Mouse (Mus musculus): ENCODE measurements around the gene Atxn1.

Atxn1 gene

DNA sequence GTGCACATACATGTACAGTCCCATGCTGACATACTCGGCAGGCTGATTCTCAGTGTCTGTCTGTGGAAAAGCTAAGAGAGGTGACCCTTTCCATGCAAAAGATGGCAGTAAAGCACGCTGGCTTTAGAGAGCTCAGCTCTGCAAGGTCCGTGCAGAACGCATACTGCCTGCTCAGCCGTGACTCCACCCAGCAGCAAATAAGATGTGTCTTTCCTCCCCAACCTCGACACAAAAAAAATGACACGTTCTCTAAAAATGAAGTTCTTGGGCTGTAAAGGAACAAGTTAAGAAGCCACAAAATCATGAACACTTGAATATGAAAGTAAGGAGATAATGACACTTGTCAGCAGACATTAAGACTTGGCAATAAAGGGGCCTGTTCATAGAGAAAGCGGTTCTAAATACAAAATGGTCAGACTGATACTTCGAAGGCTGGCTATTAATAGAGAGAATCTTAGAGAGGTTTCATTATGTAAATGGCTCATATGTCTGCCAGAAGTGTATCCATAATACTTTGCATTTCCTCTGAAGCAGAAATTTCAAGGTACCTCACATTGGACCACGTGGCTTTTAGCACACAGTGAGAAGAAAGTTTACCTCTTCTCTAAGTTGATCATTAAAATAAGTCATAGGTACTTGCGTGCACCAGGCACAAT, 132.0 kb downstream of the Atxn1 start:
- no peak for DNase-seq (ENCODE audit: extremely low read depth, low read depth, low spot score)

DNA sequence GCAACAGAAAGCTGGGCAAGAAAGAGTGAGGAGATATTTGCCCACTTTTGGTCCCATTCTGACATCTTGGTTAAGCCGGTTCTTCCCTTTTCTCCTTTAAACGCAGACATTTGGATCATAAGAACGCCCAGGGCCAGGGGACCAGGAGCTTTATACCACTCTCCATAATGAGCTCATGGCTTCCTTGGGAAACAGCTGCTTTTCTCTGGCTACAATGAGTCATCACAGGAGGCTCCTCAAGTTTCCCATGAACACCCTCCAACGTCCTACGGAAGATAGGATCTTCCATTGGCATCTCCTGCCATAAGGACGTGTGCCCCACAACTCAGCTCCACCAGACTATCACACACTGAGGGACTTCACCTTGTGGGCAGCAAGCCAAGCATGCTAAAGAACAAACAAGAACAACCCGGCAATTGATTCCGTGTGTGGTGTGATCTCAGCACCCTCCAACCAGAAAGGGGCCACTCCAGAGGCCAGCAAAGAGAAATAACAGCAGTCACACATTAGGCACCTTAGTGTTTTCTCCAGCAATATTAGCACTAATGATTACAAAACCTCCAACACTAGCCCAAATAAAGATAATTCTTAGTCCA, 135.4 kb downstream of the Atxn1 start:
- no peak for DNase-seq (ENCODE audit: extremely low read depth, low read depth, low spot score)

DNA sequence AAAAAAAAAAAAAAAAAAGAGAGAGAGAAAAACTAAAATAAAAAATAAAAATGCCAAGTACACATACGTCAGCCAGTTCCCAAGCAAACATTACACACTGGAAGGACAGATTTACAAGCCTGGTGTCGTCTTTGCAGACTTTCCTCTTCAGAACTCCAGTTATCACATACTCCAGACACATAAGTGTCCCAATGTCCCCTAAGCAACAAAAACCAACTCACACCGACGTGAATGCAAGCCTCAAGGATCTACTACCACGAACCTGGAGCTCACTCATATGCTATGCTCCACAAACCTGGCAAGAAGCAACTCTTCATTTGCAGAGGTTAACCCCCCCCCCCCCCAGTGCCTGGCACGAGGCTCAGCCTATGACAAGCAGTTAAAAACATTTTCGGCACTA, 136.8 kb downstream of the Atxn1 start:
- DNase-seq (ENCODE audit: extremely low read depth, low read depth, low spot score), result no peak

DNA sequence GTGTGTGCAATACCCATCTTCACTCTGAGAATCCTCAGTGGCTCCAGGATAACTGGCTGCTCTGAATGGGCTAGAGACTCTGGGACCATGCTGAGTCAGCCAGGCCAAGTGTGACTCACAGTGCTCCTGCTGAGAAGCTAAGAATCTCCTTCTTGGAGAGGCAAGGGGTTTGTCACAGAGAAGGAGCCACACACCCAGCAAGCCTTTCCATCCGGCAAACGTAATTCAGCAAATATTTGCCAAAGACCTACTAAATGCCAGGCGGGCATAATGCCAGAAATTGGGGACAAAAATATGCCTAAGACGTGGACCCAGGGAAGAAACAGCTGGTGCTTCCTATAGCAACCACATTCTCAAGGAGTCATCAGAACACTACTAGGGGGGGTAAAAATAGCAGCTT, 137.2 kb downstream of the Atxn1 start:
- no peak for DNase-seq (ENCODE audit: extremely low read depth, low read depth, low spot score)

DNA sequence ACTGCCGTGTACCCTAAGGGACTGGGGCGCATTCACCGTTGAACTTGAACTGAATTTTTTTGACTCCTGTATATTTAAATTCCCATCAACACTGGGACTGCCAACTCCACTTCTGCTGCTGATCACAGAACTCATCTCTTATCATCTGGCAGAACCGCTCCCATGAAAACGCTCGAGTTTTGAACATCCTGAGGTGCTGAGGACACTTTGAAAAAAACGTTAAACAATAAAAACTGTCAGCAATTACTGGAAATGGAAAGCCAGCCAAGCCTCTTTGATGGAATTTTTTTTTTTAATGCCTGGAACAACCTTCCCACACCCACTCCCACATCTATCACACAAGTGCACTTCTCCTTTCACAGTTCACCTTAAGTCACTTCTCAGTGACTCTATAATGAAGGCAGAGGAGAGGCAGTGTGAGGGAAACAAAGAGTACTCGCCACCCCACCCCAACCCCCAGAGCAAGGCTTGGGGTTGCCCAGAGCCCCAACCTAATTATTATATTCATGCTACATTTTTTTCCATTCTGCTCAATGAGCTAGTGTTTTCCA, 137.7 kb downstream of the Atxn1 start:
- DNase-seq (ENCODE audit: extremely low read depth, low read depth, low spot score), result no peak

DNA sequence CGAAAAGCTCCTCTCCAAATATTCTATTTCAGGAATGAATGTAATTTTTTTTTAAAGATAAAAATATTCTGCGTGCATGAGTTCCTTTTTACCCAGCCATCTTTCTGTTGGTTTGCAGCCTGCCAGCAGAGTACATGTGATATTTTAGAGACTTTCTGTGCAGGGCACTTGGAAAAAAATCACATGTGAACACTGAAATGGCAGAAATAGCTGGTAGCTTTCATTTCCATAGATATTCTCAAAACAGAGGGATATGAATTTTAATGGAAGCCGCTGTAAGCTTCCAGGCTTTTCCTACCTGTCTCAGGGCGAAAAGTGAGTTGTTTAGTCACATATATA, 142.3 kb downstream of the Atxn1 start:
- no peak for DNase-seq (ENCODE audit: extremely low read depth, low read depth, low spot score)

DNA sequence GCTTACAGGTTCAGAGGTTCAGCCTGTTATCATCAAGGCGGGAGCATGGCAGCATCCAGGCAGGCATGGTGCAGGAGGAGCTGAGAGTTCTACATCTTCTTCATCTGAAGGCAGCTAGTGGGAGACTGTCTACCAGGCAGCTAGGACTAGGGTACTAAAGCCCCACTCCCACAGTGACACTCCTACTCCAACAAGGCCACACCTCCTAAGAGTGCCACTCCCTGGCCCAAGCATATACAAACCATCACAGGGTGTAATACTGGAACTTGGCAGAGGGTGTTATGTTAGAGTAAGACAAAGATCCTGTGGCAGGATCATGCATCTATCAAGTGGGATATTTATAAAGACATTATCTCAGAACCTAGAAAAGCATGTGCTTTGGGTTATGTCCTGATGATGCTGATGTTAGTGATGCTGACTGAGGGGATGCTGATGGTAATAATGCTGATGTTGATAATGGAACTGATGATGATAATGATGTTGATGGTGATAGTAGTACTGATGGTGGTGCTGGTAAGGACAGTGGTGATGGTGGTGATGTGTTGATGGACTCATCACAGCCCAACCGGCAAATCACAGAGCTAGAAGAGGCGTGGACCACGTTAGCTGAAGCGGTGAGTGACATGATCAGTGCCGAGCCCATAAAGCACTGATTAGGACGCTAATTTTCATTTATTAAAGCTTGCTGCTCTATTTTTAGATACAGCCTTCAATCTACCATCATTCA, 142.9 kb downstream of the Atxn1 start:
- no peak for DNase-seq (ENCODE audit: extremely low read depth, low read depth, low spot score)

DNA sequence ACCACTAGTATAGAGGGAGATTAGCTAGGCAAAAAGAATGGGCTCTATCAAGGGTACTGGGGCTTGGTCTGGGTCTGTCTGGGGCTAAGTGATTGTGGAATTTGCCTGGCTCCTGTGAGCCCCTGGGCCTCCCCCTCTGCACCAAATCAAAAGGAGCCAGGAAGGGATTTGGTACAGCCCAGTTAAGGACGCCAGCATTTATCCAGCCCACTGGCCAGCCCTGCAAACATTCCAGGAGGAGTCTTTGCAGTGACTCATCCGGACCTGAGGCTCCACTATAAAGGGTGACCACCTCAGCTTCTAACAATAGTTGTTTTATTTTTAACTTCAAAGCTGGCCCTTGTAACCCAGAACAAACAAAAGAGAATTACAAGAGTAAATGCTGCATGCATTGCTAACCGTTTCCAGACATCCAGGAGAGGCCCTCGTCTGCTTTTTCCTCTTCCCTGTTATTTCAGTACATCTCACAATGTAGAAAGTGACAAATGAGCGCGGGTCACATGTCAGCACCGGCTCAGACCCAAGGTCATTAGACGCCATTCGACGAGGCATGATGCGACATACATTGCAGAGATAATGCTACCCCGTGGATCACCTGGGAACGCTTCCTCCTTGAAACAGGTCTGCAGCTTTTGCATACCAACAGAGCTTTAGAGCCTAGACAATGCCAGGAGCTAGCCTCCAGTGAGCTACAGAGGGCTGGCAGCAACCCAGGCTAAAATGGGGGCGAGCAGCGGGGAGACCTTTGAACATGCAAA, 144.2 kb downstream of the Atxn1 start:
- DNase-seq (ENCODE audit: extremely low read depth, low read depth, low spot score), result no peak

DNA sequence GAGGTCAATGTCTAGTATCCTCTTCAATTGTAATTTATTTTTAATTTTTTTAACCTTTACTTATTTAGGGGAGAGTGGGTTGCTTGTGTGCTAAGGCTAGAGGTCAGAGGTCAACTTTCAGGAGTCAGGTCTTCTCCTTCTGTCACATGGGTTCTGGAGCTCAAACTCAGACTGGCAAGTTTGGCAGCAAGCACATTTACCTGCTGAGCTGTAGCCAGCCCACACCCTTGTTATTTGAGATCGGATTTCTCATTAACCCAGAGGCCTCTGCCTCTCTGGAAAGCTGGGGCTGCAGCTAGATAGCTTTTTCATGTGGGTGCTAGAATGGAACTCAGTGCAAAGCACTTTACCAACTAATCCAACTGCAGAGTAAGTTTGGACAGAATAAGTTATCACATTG, 148.1 kb downstream of the Atxn1 start:
- no peak for DNase-seq (ENCODE audit: extremely low read depth, low read depth, low spot score)

DNA sequence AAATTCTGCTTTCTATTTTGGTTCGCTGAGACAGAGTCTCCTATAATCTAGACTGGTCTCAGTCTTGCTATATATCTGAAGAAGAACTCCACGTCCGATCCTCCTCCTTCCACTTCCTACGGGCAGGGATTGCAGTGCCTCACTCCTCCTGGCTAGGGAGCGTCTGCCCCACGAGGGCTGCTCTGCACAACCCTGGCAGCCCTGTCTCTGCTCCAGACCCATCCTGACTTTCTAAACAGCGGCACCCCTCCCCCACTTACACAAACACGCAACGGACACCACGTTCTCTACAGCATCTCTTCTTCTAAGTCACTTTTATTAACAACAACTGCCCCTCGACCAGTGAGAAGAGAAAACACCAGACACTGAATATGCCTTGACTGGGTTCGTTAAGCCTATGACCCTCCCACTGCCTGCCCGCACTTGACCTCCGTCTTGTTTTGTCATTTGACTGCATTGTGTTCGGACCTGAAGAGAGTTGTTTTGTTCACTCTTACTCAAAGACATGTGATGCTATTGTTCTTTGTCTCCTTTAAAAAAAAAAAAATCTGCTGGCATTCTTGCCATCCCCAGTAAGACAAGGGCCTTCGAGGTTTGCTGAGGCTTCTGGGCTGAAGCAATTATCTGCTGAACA, 154.9 kb downstream of the Atxn1 start:
- DNase-seq (ENCODE audit: extremely low read depth, low read depth, low spot score), result no peak

DNA sequence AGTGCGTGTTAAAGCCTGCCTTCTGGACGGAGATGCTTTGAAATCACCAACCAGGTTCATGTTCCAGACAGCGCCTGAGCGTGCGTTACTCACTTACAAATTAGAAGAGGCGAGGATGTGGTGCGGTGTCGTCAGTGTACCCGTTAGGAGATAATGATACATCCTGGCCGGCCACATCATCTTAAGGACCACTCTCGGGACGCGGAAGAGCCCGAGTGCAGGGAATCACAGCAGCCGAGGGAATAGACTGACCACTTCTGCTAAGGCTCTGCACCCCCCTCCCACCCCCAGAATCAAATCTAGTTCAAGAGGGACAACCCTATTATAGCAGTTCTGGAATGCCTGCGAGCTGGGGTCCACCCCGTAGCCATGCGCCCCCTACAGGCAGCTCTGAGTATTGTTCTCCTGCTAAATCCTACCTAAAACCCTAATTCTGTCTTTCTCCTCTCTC, 157.2 kb downstream of the Atxn1 start:
- no peak for DNase-seq (ENCODE audit: extremely low read depth, low read depth, low spot score)

DNA sequence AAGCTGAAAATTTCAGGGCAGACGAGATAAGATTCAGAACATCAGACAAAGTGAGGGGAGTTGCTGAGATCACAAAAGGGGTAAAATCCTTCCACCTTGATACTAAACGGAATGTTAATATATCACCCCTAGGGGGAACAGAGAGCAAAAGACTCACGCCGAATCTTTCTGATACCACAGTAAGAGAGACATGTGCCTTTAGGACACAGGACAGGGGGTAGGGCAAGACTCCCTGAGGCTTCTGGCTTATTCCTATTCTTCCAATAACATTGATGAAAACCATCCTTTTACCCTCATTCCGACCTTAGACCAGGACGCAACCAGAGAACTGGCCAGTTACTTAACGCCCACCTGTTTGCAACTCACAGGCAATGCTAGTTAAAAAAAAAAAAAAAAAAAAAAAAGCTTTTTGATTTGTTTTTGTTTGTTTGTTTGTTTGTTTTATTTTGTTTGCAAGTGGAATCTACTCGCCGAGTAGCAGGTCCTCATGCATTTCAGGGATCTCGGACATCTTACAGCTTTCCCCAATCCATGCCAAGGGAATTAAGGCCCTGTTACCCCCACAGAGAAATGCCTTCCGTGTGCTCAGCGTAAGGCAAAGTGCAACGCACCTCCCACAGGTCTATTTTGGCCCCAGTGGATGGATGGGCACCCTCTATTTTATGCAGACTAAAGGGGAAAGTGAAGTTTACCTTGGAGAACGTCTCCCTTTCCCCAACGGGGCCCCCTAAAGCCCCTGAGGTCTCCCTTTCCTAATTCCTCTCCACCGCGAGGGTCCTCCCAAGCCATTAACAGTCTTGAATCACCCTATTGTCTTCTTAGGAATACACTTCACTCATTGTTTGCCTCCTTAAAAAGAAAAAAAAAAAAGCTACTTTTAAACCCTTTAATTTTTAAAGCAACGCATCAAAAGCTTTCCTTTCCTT, 157.9 kb downstream of the Atxn1 start:
- no peak for DNase-seq (ENCODE audit: extremely low read depth, low read depth, low spot score)

DNA sequence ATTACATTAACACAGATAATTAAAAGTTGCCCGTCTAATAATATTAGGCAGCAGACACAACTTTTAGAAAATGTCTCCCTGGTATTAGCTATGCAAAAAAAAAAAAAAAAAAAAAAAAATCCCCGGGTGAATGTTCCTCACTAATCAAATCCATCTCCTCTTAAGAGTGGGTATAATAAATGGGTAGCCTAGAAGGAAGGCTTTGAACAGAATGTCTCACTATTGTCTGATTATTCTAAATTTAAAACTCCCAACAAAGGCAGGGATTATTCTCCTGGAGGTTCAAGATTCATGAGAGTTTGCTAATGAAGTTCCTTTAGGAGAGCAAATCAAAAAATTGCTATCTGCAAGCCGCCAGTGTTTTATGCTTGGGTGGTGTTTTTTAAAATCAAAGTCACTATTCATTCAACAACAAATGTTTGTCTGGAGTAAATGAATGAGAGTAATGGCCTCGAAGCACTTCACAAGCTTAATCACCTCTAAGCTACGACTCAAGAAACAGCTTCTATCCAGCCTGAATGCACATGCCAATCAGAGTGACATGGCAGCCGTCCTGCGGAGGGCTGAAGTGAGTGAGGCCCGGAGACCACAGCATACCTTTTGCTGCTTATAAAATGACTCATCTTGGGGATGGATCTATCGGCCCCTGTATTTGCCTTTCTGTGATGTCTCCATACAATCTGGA, 158.8 kb downstream of the Atxn1 start:
- DNase-seq (ENCODE audit: extremely low read depth, low read depth, low spot score), result no peak

DNA sequence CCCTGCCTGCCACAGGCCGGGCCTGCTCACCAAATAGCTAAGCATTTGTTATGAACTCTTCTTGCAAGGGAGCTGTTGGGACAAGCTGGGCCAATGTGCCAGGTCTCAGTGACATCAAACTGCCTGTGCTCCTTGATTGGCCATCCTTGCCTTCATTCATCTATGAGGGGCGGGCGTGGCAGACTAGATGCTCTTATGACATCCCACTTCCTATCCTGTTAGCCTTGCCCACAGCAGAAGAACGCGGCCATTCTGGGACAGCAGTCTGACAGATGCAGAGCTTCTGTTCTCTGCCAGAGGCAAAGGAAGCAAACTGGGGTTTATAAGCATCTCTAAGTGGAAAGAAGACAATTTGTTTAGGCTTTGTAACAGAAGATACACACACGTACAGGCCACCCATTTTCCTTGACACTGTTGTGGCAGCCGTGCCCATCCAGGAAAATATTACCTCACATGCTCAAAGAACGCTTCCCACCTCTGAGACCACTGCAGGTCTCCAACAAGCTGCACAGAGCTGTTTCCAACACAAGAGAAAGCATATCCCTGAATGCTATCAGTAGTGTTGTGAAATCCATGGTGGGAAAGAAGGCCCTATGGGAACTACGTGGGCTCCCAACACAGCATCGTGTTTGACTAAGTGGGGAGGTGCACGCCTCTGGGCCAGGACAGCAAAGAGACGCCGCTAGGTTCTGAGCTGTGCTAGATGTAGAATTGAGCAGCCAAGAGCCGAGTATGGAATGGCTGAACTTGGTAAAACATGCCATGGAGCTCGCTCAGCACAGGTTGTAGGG, 162.0 kb downstream of the Atxn1 start:
- no peak for DNase-seq (ENCODE audit: extremely low read depth, low read depth, low spot score)

DNA sequence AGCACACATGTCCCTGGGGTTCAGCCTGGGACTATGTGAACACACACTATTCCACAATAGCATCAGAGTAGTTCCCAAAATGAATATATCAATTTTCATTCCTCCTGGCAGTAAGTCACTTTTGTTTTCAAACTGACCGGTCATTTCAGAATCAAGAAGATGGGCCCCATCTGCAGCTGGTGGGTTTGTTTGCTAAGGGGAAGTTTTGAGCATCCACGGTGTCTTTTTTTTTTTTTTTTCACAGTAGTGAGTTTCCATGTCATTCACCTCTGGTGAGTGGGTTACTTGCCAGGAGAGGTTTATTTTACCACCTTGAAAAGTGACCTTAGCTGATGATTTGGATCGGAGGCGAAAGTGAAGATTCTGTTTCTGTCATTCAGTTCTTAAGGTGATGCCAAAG, 166.6 kb downstream of the Atxn1 start:
- DNase-seq (ENCODE audit: extremely low read depth, low read depth, low spot score), result no peak

DNA sequence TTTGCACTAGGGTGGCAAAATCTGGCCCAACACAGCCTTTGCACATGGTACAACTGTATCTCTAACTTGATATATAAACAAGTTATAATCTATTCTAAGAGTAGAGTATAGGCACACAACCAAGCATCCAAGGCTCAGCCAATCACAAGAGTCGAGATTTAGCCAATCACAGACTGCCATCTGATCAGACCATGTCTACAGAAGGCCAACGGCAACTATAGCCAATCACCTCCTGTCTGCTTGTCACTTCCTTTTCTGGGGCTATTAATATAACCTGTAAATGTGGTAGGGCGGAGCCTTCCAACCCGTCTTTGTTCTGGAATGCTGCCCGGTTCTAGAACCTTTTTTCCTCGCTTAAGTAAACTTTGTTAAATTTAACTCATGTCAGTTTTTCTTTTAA, 167.1 kb downstream of the Atxn1 start:
- DNase-seq (ENCODE audit: extremely low read depth, low read depth, low spot score), result no peak

DNA sequence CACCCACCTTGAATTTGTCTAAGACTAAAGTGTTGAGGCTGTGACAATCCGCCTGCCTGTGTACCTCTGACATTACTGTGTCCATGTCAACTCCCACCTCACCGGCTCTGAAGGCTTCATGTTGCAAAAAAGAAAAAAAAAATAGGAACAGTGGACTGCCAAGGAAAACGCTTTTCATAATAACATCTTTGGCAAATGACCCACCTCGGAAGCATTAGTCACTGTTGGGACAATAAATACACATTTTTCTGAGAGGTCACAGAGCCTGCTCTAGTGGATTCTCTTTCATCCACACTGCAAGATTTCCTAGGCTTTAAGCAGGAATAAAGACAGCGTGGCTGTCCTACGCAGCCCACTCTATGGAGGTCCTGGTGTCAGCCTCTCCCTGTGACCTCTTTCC, 168.5 kb downstream of the Atxn1 start:
- no peak for DNase-seq (ENCODE audit: extremely low read depth, low read depth, low spot score)

DNA sequence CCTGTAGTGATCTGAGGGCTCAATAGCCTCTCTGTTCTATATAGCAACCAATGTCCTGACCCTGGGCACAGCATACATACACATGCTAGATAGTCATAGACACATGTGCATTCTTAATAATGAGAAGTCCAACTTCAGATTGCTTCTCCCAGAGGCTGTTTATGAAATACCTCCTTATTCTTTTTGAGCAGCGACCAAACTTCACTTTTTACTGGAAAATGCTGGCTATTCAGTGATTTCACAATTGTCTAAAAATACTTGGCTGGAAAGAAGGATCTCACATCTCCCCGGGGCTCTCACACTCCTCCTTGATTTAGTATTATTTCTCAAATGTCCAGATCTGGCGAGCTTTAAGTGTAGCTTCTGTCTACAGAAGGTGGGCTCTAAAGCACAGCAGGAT, 171.0 kb downstream of the Atxn1 start:
- no peak for DNase-seq (ENCODE audit: extremely low read depth, low read depth, low spot score)

DNA sequence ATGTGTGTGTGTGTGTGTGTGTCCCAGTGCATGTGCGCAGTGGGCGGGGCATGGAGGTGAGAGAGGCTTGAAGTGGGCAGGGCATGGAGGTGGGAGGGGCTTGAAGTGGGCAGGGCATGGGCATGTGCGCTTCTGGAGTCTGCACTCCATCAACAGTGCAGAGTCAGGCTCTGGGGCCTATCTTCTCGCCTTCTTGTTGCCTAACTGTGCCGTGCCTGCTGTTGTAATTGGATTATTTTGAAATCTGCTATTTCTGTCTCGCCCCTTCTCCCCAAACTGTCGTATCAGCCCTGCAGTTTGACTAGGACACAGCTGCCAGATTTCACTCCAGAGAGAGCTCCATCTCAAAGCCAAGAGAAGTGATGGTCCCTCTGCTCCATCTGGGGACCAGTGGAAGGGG, 178.4 kb downstream of the Atxn1 start:
- no peak for DNase-seq (ENCODE audit: extremely low read depth, low read depth, low spot score)

All from fat pad, adult 2 months (tissue).